Mouse (Mus musculus): Measurements from ENCODE around the gene Ssr3. TPM values are rescaled to one million over a fixed set of nuclear protein-coding genes. Genes with fewer than 3 reads are reported as not detected.
A peak's percentile ranks its signal among the peaks of the same experiment; 100 is the strongest.

Ssr3 gene
- polyA plus RNA-seq, 1 experiment = 69.4 TPM

DNA sequence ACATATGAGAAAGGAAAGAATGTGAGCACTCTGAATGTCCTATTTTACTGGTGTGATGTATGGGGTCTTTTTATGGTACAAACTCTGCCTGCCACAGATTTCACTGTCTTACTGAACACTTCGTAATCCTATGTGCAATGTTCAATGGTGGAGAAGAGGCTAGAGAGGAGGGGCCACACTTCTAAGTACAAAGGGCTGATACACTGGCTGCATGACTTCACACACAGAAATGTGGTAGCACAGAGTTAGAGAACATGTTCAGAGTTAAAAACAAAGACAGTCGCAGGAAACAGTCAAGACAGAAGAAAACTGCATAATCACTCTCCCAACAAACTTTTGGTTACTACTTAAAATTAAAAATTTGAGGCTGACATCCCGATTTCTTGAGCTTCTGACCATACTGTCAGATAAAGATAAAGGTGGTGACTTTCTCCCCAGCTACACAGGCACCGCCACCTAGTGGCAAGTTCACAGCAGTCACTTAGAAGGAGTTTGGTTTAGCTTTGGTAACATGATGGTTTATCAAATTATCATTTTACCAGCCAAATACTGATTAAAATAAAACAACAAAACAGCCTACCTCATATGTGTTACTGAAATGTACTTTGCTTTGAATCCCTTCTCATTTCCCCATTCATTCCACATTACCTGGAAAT is 12.4 kb downstream of the Ssr3 start:
- DNase-seq = no peak
- 59% methylated on average over 4 of the region's 4 CpGs for WGBS
- TF ChIP-seq CTCF (IDR thresholded peaks at IDR 0.05; ENCODE audit: insufficient read depth, low read length) (peak; percentile 74), POLR2A (IDR thresholded peaks at IDR 0.05; ENCODE audit: borderline replicate concordance, extremely low read depth, low read depth, low read length) (no peak)
- H3K4me1 ChIP-seq (ENCODE audit: control insufficient read depth, insufficient read depth, low read length) = no peaks in the 10 kb centered on the region; the same call in 1 of the 2 replicates
- no peak overlapping the region for H3K4me3 ChIP-seq (replicated peaks; ENCODE audit: extremely low read depth, low read depth, low read length)

DNA sequence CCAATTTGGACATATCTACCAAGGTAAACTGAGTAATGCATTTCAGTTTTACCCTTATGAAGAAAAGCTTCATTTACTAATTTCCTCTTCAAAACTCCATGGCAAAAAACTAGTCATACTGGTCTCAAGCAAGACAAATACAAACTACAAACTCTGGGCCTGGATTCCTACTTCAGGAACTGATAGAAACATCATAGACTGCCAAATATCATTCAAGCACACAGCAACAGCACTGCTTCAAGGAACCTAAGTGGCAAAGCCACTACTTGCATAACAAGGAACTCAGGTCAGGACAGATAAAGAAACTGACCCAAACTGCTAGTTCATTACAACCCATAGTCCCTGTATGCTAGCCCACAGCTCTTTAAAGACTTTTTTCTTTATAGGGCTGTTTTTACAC is 13.7 kb downstream of the Ssr3 start:
- no peak for TF ChIP-seq CTCF (IDR thresholded peaks at IDR 0.05; ENCODE audit: insufficient read depth, low read length)
- no peak for TF ChIP-seq POLR2A (IDR thresholded peaks at IDR 0.05; ENCODE audit: borderline replicate concordance, extremely low read depth, low read depth, low read length)
- DNase-seq = no peak
- Histone ChIP-seq H3K4me1 (ENCODE audit: control insufficient read depth, insufficient read depth, low read length) (no peaks in the 10 kb centered on the region; the same call in 1 of the 2 replicates), H3K4me3 (replicated peaks; ENCODE audit: extremely low read depth, low read depth, low read length) (no peak overlapping the region)

DNA sequence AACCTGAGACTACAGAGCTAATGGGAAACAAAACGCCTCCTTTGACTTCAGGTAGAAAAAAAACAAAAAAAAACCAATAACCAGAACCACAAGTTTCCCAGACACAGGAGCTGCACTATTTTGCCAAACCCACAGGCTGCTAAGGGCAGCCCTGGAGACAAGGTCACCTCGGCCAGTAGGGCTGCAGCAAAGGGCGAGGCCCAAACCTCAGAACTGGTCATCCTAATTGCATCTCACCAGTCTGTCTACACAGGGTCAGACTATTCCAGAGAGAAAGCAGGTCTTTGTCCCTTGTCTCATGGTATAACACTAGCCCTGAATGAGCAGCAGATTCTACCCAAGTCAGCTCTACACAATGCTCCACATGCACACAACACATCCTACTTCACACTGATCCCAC is 17.7 kb downstream of the Ssr3 start:
- no peak for DNase-seq
- Histone ChIP-seq H3K4me3 (replicated peaks; ENCODE audit: extremely low read depth, low read depth, low read length) (no peak overlapping the region), H3K4me1 (ENCODE audit: control insufficient read depth, insufficient read depth, low read length) (no peaks in the 10 kb centered on the region)
- TF ChIP-seq POLR2A (IDR thresholded peaks at IDR 0.05; ENCODE audit: borderline replicate concordance, extremely low read depth, low read depth, low read length) (no peak), CTCF (IDR thresholded peaks at IDR 0.05; ENCODE audit: insufficient read depth, low read length) (no peak)
- 83% methylated on average over 3 of the region's 3 CpGs for WGBS

DNA sequence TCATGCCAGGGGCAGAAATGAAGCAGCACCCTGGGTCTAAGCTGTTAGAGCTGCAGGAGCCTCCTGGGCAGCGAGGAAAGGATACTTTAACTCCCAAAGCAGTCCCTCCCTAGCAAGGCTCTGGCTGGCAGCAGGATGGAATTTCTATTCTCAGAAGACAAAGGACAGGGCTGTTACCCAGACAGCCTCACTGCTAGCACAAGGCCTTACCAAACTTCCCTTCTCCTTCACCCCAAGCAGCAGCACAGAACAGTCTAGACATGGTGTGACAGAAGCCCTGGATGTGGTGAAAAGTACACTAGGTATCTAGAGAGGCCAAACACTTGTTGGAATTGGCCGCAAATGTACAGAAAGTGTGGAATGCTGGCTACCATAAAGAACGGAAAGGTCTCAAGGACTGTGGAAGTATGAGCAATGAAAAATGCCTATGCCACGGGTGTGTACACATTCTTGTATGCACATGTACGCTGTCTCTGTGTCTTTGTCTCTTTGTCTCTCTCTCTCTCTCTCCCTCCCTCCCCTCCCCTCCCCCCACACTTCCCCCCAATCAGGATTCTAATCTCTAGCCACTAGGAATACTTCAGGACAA is 18.7 kb downstream of the Ssr3 start:
- no peak for DNase-seq
- TF ChIP-seq CTCF (IDR thresholded peaks at IDR 0.05; ENCODE audit: insufficient read depth, low read length) = no peak
- no peak for TF ChIP-seq POLR2A (IDR thresholded peaks at IDR 0.05; ENCODE audit: borderline replicate concordance, extremely low read depth, low read depth, low read length)
- Histone ChIP-seq H3K4me3 (replicated peaks; ENCODE audit: extremely low read depth, low read depth, low read length) (no peak overlapping the region), H3K4me1 (ENCODE audit: control insufficient read depth, insufficient read depth, low read length) (no peaks in the 10 kb centered on the region)
- WGBS = 61% methylated on average over 5 of the region's 5 CpGs

DNA sequence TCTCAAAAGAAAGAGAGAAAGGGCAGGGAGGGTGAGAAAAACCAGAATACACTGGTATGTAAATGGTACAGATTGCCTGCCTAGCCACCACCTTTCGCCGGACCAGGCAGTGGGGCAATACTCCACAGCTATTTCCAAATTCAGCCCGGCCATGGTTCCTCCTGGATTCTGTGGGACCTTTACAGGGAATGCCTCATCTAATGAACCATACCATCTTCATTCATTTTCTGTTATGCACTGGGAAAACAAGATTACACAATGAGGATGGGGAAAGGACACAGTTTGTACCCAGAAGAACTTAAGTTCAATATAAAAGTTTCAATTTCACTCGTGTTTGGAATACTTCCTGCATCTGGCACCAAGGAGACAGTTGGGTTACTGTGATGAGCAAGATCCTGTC is 19.9 kb downstream of the Ssr3 start:
- DNase-seq = no peak
- no peaks in the 10 kb centered on the region for H3K4me1 ChIP-seq (ENCODE audit: control insufficient read depth, insufficient read depth, low read length)
- TF ChIP-seq CTCF (IDR thresholded peaks at IDR 0.05; ENCODE audit: insufficient read depth, low read length) = no peak
- no peak overlapping the region for H3K4me3 ChIP-seq (replicated peaks; ENCODE audit: extremely low read depth, low read depth, low read length)
- WGBS = 83% methylated on average over 4 of the region's 4 CpGs

DNA sequence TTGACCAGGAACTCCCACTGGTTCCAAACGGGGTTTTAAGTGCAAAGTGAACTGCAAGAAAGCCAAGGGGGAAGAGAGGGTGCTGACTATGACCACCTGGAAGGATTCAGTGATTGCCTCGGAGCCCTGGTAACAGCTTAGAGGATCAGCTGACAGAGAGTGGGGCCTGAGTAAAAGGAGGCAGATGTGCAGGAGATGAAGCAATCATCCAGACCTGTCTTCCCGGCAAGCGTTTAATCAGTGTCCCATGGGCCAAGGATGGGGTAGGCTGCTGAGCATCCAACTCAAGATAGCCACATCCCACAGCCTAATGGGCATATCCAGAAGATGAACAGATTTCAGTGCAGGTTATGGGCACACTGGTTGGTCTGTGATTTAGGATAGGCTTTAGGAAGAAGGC is 24.5 kb downstream of the Ssr3 start:
- Histone ChIP-seq H3K4me3 (replicated peaks; ENCODE audit: extremely low read depth, low read depth, low read length) (no peak overlapping the region), H3K4me1 (ENCODE audit: control insufficient read depth, insufficient read depth, low read length) (peaks cover 5% of the 10 kb centered on the region)
- DNase-seq = no peak
- WGBS = 76% methylated on average over 4 of the region's 4 CpGs
- TF ChIP-seq CTCF (IDR thresholded peaks at IDR 0.05; ENCODE audit: insufficient read depth, low read length) = no peak
- TF ChIP-seq POLR2A (IDR thresholded peaks at IDR 0.05; ENCODE audit: borderline replicate concordance, extremely low read depth, low read depth, low read length) = no peak

DNA sequence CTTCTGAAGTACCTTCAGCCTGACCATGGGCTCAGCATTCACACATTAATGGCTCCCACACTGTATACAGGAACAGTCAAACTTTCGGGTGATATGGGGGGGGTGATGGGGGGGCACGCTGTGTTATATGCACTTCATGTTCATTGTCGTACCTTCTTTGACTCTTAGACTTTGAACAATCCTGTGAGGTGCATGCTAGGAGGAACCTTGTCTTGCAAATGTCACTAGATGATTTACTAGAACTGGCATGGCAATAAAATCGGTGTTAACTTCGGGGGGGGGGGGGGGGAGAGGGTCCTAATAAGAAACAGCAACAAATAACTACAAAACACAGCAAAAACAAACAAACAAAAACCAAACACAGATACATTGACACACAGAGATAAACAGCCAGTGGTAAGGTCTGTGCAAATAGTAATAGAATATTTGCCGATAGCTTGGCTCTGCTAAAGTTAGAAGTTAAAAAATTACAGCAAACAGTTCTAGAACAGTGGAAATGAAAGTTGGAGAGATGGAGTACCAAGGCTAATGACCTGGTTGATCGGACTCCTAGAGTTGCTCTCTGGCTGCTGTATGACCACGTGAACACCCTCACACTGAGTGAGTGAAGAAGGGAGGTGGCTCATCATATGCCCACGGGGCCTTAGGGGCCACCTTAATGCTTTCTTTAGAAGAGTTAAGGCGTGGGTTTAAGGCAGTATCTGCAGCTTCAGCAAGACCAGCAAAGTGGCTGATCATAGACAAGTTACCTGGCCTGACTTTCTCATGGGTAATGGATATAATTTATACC is 26.3 kb downstream of the Ssr3 start:
- WGBS = 85% methylated on average over 10 of the region's 10 CpGs
- TF ChIP-seq POLR2A (IDR thresholded peaks at IDR 0.05; ENCODE audit: borderline replicate concordance, extremely low read depth, low read depth, low read length) (no peak), CTCF (IDR thresholded peaks at IDR 0.05; ENCODE audit: insufficient read depth, low read length) (no peak)
- Histone ChIP-seq H3K4me3 (replicated peaks; ENCODE audit: extremely low read depth, low read depth, low read length) (no peak overlapping the region), H3K4me1 (ENCODE audit: control insufficient read depth, insufficient read depth, low read length) (peaks cover 5% of the 10 kb centered on the region)
- DNase-seq = no peak

DNA sequence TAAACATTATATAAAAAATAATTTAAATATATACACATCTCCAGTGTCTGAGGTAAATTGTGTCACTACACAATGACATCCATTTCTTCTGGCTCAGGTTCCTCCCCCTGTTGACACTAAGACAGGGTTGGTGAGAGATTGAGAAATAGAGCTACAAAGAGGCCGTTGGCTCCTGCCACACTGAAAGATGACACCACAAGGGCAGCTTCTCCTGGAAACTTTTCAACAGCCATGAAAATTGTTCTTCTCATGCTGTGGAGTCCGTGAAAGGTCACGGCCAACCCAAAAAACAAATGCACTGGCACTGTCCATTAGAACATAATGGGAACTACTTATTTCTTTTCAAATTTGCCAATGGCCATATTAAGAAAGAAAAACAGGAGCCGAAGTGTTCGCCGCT is 27.2 kb downstream of the Ssr3 start:
- WGBS = 75% methylated on average over 6 of the region's 6 CpGs
- H3K4me3 ChIP-seq (replicated peaks; ENCODE audit: extremely low read depth, low read depth, low read length) = no peak overlapping the region
- peaks cover 5% of the 10 kb centered on the region for H3K4me1 ChIP-seq (ENCODE audit: control insufficient read depth, insufficient read depth, low read length)
- TF ChIP-seq POLR2A (IDR thresholded peaks at IDR 0.05; ENCODE audit: borderline replicate concordance, extremely low read depth, low read depth, low read length) (no peak), CTCF (IDR thresholded peaks at IDR 0.05; ENCODE audit: insufficient read depth, low read length) (no peak)
- DNase-seq = no peak

DNA sequence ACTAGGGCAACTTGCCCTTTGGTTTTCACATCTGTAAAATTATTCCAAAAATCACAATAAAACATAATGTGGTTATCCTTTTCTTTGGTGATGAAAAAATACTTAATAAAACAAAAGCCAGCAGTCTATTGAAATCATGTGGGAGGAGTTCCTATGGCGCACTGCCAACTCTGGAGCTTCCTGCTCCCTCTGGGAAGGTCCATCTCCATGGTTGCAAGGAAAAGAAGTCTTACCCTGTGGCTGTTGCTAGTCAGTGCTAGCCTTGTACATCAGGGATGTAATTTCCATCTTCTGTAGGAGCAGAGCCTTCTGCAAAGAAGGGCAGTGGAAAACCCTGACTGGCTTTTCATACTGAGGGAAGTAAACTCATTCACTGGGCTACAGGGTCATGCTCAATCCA is 29.0 kb downstream of the Ssr3 start:
- peaks cover 5% of the 10 kb centered on the region for H3K4me1 ChIP-seq (ENCODE audit: control insufficient read depth, insufficient read depth, low read length)
- no peak overlapping the region for H3K4me3 ChIP-seq (replicated peaks; ENCODE audit: extremely low read depth, low read depth, low read length)
- TF ChIP-seq POLR2A (IDR thresholded peaks at IDR 0.05; ENCODE audit: borderline replicate concordance, extremely low read depth, low read depth, low read length) = no peak
- WGBS = 52% methylated on average over 1 of the region's 1 CpGs
- DNase-seq = no peak

All from lung, adult 2 months (tissue).